Mouse (Mus musculus) liver, adult (tissue): ENCODE measurements around the gene Sdhd.

Experiments
- GATA4 ChIP-seq: IDR thresholded peaks from 2 replicates; pipeline ENCODE4 v1.6.1; 2014; ENCODE audit warnings: mild to moderate bottlenecking, low read length; ENCODE audit not compliant: insufficient replicate concordance

The Sdhd gene

GRCm38 (mm10) chr9:50594794-50595417 lies 8.7 kb downstream of the Sdhd start:
- TF ChIP-seq GATA4, result no peak

GRCm38 (mm10) chr9:50593544-50593943 lies 10.1 kb downstream of the Sdhd start:
- no peak for TF ChIP-seq GATA4

- no peak for TF ChIP-seq GATA4
Measured at GRCm38 (mm10) chr9:50592955-50593354, 10.7 kb downstream of the Sdhd start.

- no peak for TF ChIP-seq GATA4
Measured at GRCm38 (mm10) chr9:50590856-50591518, 12.6 kb downstream of the Sdhd start.

GRCm38 (mm10) chr9:50586955-50587354 lies 16.7 kb downstream of the Sdhd start:
- no peak for TF ChIP-seq GATA4

- no peak for TF ChIP-seq GATA4
Measured at GRCm38 (mm10) chr9:50585145-50585818, 18.3 kb downstream of the Sdhd start.

GRCm38 (mm10) chr9:50580370-50580769 lies 23.2 kb downstream of the Sdhd start:
- no peak for TF ChIP-seq GATA4

GRCm38 (mm10) chr9:50569599-50570525 lies 33.8 kb downstream of the Sdhd start:
- no peak for TF ChIP-seq GATA4

GRCm38 (mm10) chr9:50567881-50568280 lies 35.7 kb downstream of the Sdhd start:
- no peak for TF ChIP-seq GATA4

- no peak for TF ChIP-seq GATA4
Measured at GRCm38 (mm10) chr9:50567372-50567771, 36.2 kb downstream of the Sdhd start.

- TF ChIP-seq GATA4, result no peak
Measured at GRCm38 (mm10) chr9:50565940-50566339, 37.7 kb downstream of the Sdhd start.

- no peak for TF ChIP-seq GATA4
Measured at GRCm38 (mm10) chr9:50565173-50565572, 38.4 kb downstream of the Sdhd start.

- no peak for TF ChIP-seq GATA4
Measured at GRCm38 (mm10) chr9:50561918-50562360, 41.7 kb downstream of the Sdhd start.

GRCm38 (mm10) chr9:50561145-50561917 lies 42.3 kb downstream of the Sdhd start, which contains the start of gene Tex12:
Tex12 (minus strand) TSS chr9:50561325.
- no peak for TF ChIP-seq GATA4
